Mouse (Mus musculus) lung, adult 2 months (tissue): ENCODE measurements around the gene Msi2. TPM values are rescaled to one million over a fixed set of nuclear protein-coding genes. Genes with fewer than 3 reads are reported as not detected.

Source experiments
- DNase-seq: peaks from one replicate; pipeline ENCODE4 v3.0.0; 2022
- H3K4me1 ChIP-seq: fragments of 200-500 bp; 2 replicates; pipeline ENCODE4 v1.6.1; 2011; ENCODE audit warnings: low read length; ENCODE audit not compliant: control insufficient read depth, insufficient read depth
- H3K4me3 ChIP-seq: fragments of 200-500 bp; replicated peaks from 2 replicates; pipeline ENCODE3; 2011; ENCODE audit warnings: low read depth, mild to moderate bottlenecking, control low read depth, low read length; ENCODE audit errors: extremely low read depth
- CTCF ChIP-seq: fragments of 200-500 bp; IDR thresholded peaks from 2 replicates; pipeline ENCODE4 v1.5.1; 2011; ENCODE audit warnings: mild to moderate bottlenecking, low read length, control low read depth; ENCODE audit not compliant: insufficient read depth
- POLR2A ChIP-seq: fragments of 200-500 bp; IDR thresholded peaks from 2 replicates; pipeline ENCODE4 v1.6.1; 2011; ENCODE audit warnings: low read depth, mild to moderate bottlenecking, control low read depth, low read length, borderline replicate concordance; ENCODE audit errors: extremely low read depth
- WGBS: fragments of 180-500 bp; shearing (Covaris S2); methylation state at CpG from one replicate; pipeline ENCODE4 v1.1.7; 2018; 5-methylcytosine and 5-hydroxymethylcytosine counted together
- polyA plus RNA-seq: library from polyadenylated mRNA; depleted of rRNA; stranded (reverse); fragments of >200 nt; gene quantifications from 2 replicates; pipeline ENCODE4 v1.2.3, GENCODE M21; 2012

Gene Msi2
- polyA plus RNA-seq, 1 experiment, result 29.5 TPM

- H3K4me3 ChIP-seq, result no peak overlapping the region
- H3K4me1 ChIP-seq, result no peaks in the 10 kb centered on the region
- 33% methylated on average over 20 of the region's 20 CpGs for WGBS
- TF ChIP-seq POLR2A, result no peak
- TF ChIP-seq CTCF, result no peak
- DNase-seq, result no peak
These were observed 9.6 kb upstream of the Msi2 start for GRCm38 (mm10) chr11:88727768-88728507.

GRCm38 (mm10) chr11:88721144-88721636 is 2.9 kb upstream of the Msi2 start:
- DNase-seq, result no peak
- TF ChIP-seq CTCF, result no peak
- WGBS, result 69% methylated on average over 10 of the region's 10 CpGs
- H3K4me3 ChIP-seq, result no peak overlapping the region
- H3K4me1 ChIP-seq, result no peaks in the 10 kb centered on the region; the same call in 1 of the 2 replicates

- no peak for DNase-seq
- Histone ChIP-seq H3K4me3 (no peak overlapping the region), H3K4me1 (no peaks in the 10 kb centered on the region; the same call in 1 of the 2 replicates)
- 75% methylated on average over 13 of the region's 13 CpGs for WGBS
- TF ChIP-seq POLR2A (no peak), CTCF (no peak)
These were observed 2.2 kb upstream of the Msi2 start for GRCm38 (mm10) chr11:88720261-88721143.

GRCm38 (mm10) chr11:88719601-88720000 is 1.3 kb upstream of the Msi2 start:
- no peak for DNase-seq
- H3K4me1 ChIP-seq, result peaks cover 3% of the 10 kb centered on the region; the same call in 1 of the 2 replicates
- 62% methylated on average over 3 of the region's 3 CpGs for WGBS
- TF ChIP-seq POLR2A (no peak), CTCF (no peak)
- no peak overlapping the region for H3K4me3 ChIP-seq

GRCm38 (mm10) chr11:88718766-88719595 is 668 bp upstream of the Msi2 start:
- Histone ChIP-seq H3K4me3 (peak overlapping the region; percentile 77), H3K4me1 (peaks cover 3% of the 10 kb centered on the region; the same call in 1 of the 2 replicates)
- no peak for DNase-seq
- TF ChIP-seq POLR2A (no peak), CTCF (no peak)
- 7% methylated on average over 38 of the region's 38 CpGs for WGBS

- H3K4me3 ChIP-seq, result peak overlapping the region; percentile 86
- DNase-seq, result no peak
- peaks cover 3% of the 10 kb centered on the region; the same call in 1 of the 2 replicates for H3K4me1 ChIP-seq
- 2% methylated on average over 37 of the region's 38 CpGs for WGBS
- TF ChIP-seq CTCF, result no peak
- TF ChIP-seq POLR2A, result no peak
These were observed 666 bp downstream of the Msi2 start for GRCm38 (mm10) chr11:88717644-88718049.

GRCm38 (mm10) chr11:88717016-88717643 is 1.2 kb downstream of the Msi2 start:
- TF ChIP-seq POLR2A (no peak), CTCF (no peak)
- H3K4me1 ChIP-seq, result peaks cover 3% of the 10 kb centered on the region; the same call in 1 of the 2 replicates
- WGBS, result under 1% methylated on average over 19 of the region's 19 CpGs
- DNase-seq, result no peak
- H3K4me3 ChIP-seq, result peak overlapping the region; percentile 86

GRCm38 (mm10) chr11:88716061-88716994 is 2.0 kb downstream of the Msi2 start:
- WGBS, result 1% methylated on average over 23 of the region's 23 CpGs
- TF ChIP-seq POLR2A (no peak), CTCF (no peak)
- Histone ChIP-seq H3K4me1 (peaks cover 3% of the 10 kb centered on the region; the same call in 1 of the 2 replicates), H3K4me3 (peak overlapping the region; percentile 32)
- peak; percentile 39 for DNase-seq
